Mouse (Mus musculus): ENCODE results near the gene Paf1.

- TF ChIP-seq CTCF (conservative IDR thresholded peaks at IDR 0.05; ENCODE audit: low read length) (no peak), NANOG (IDR thresholded peaks at IDR 0.05; ENCODE audit: borderline replicate concordance, low read length) (no peak)
These were observed 22.7 kb upstream of the Paf1 start for GRCm38 (mm10) chr7:28370051-28370450.
